Mouse (Mus musculus) kidney, adult 10 weeks (tissue): Measurements from ENCODE around the gene Disp2. TPM values are rescaled to one million over a fixed set of nuclear protein-coding genes. Genes with fewer than 3 reads are reported as not detected.

Experiments used
- polyA plus RNA-seq: library from polyadenylated mRNA; stranded (reverse); fragments of 350-450 nt; fragmentation: Illumina TruSeq; extraction: RNeasy Lipid Tissue Mini Kit (QIAGEN cat#74804); gene quantifications from one replicate; pipeline ENCODE4 v1.2.3, GENCODE M21; 2014; ENCODE audit warnings: low read depth, low replicate concordance

Gene Disp2
- not detected for polyA plus RNA-seq

DNA sequence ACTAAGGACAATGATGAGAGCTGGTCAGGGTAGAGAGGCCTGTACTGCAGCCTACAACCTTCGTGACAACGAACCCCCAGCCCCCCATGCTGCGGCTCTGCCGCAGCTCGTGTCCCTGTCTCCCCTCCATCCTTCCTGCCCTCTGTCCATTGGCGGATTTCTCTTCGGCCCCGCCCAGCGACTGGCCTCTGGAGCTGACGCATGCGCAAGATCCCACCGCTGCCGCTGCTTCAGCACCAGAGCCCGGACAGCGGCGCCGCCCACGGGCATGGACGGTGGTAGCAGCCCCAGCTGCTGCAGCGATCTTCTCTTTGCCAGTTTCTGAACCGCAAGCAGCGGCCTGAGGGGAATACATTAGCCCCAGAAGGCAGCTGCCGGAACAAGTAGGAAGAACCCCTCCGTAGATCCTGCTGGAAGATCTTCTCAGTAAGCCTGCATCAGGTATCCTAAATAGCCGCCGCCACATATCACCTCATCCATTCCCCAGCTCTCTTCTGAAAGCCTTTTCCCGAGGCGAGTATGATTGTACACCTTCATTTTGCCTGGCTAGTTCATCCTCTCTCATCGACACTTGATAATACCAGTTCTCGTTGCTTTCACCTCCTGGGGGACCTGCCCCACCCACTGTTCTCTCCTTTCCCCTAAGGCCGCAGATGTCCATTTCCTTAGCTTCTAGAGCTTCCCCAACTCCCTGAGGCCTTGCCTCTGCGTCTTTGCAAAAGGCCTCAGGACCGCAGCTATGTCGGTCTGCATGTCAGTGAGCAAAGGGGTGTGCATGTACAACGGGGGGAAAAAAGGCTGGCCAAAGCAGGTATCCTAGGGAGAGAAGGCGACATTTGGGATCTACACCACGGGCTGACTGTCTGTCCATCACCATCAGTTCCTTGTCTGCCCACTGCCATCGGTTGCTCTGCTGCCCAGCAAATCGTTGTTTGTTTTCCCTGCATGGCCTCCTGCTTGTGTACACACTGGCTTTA, at the start of gene Disp2:
Gene Disp2, plus strand, starts transcription at position 216 of the 977 bp plus-strand sequence.

DNA sequence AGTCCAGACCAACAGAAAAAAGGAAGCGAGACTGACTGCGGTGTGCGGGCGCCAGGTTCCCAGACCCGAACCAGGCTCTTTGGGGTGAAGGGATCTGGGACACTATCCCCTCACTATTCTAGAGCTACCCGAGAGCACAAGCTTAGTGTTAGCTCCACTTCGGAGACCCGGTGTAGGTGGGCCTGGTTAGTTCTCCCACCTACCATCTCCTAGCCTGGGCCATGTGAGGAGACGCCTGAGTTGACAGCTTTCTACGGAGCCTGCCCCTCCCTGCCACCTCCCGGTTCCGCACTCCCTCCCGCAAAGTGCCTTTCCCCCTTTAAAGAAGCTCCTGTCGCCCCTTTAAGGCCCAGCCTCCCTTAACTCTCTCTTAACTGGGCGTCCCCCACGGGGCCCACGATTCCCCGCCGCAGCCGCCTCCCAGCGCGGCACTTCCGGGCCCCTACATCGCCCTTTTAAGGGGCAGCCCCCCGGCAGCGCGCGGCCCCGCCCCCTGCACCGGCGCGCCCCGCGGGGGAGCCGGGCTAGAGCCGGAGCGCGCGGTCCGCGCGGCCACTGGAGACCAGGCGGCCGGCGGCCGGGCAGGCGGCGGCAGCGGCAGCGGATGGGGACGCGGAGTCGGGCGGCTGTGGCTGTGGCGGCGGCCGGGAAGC, 34.2 kb upstream of the Disp2 start, which contains the start of gene Inafm2:
Gene Inafm2, plus strand, starts transcription at position 527 of the 653 bp plus-strand sequence.

DNA sequence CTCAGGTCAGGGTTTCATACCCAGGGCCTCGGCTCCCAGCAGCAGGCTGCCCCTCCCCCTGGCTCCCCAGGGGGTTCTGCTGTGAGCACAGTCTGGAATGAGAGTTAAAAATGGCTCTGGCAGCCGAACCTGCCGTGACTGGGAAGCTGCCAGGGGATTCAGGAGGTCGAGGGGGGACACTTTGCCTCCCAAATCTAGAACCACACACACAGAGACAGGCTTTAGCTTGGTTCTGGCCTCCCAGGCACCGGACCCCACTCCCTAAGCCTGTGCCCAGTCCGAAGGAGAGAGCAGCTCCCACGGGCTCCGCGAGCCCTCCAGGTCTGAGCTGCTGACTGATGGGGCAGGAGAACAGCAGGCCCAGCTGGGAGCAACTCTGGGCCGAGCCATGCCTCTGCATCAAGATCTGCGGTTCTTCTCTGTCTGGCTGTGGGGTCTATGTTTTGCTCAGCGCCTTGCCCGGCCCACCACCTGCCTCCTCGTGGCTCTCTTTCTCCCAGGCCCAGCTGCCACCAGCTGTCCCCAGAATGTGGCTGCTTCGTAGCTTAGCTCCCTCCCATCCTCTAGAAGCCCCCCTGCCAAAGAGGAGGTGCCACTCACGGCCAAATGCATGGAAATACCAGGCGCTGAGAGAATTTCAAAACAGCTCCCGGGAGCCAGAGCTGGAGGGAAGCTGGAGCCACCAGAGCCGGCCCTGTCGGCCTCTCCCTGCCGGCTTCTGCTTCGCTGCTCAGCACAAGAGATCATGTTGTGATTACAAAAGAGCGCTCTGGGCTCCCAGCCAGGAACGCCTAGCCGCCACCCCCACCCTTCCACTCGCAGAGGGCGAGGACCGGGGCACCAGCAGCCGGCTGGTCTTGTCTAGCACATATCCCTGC, 17.4 kb upstream of the Disp2 start, which contains the start of gene Ccdc9b:
Gene Ccdc9b, minus strand, starts transcription at position 756 of the 878 bp plus-strand sequence.

GRCm38 (mm10) chr2:118772158-118772874, 7.2 kb upstream of the Disp2 start, which contains the start of gene Phgr1:
Phgr1 (plus strand) TSS chr2:118772769.

GRCm38 (mm10) chr2:118813981-118814836, 34.7 kb downstream of the Disp2 start, which contains the start of gene Knstrn:
Knstrn (plus strand) TSS chr2:118814003.

Other genes starting within 250 kb of the Disp2 start
- gene Bmf, start 230.0 kb upstream of the Disp2 start, polyA plus RNA-seq, result 3.9 TPM
- 1.4 TPM for gene Bub1b, start 181.5 kb upstream of the Disp2 start, polyA plus RNA-seq
- 3.0 TPM for gene Pak6, start 116.4 kb upstream of the Disp2 start, polyA plus RNA-seq
- gene Ankrd63, start 75.8 kb upstream of the Disp2 start, polyA plus RNA-seq, result not detected
- gene Plcb2, start 51.3 kb upstream of the Disp2 start, polyA plus RNA-seq, result 0.44 TPM
- gene Inafm2, start 34.0 kb upstream of the Disp2 start, polyA plus RNA-seq, result 18.8 TPM
- gene Ccdc9b, start 17.1 kb upstream of the Disp2 start, polyA plus RNA-seq, result 1.1 TPM
- not detected for gene Phgr1, start 7.0 kb upstream of the Disp2 start, polyA plus RNA-seq
- gene Knstrn, start 34.3 kb downstream of the Disp2 start, polyA plus RNA-seq, result 0.69 TPM
- 94.4 TPM for gene Ivd, start 82.2 kb downstream of the Disp2 start, polyA plus RNA-seq
- gene Bahd1, start 120.7 kb downstream of the Disp2 start, polyA plus RNA-seq, result 3.3 TPM
- 1.2 TPM for gene Chst14, start 146.8 kb downstream of the Disp2 start, polyA plus RNA-seq
- gene Ccdc32, start 249.7 kb downstream of the Disp2 start, polyA plus RNA-seq, result 11.6 TPM